Mouse (Mus musculus) gastrocnemius, adult 8-10 months (tissue): ENCODE data around the gene Slc25a22. TPM values are rescaled to one million over a fixed set of nuclear protein-coding genes. Genes with fewer than 3 reads are reported as not detected.

Experiments used
- total RNA-seq, 4 experiments: library from RNA; stranded (reverse); gene quantifications; 2 replicates each; pipeline ENCODE4 v1.2.4; 2022

Slc25a22 gene
- total RNA-seq, 4 experiments from 2014 or later = 14.5 to 19.5 (median 14.7) TPM

Other genes with a start within 250 kb of the Slc25a22 start
- gene Hras, start 243.9 kb downstream of the Slc25a22 start, total RNA-seq = 100 to 1,000 TPM; 112 to 158 (median 132) TPM
- gene Lrrc56, start 243.7 kb downstream of the Slc25a22 start, total RNA-seq = 1 to 10 TPM; 1.4 to 2.5 (median 2.0) TPM
- gene Lmntd2, start 223.8 kb downstream of the Slc25a22 start, total RNA-seq = not detected
- under 1 TPM in 2 of 4 experiments, not detected in 2; 0.38 to 0.56 TPM for gene Rassf7, start 222.0 kb downstream of the Slc25a22 start, total RNA-seq
- 10 to 100 TPM; 16.8 to 25.3 (median 19.4) TPM for gene Phrf1, start 209.1 kb downstream of the Slc25a22 start, total RNA-seq
- under 1 TPM; 0.27 to 0.80 (median 0.50) TPM for gene Irf7, start 171.4 kb downstream of the Slc25a22 start, total RNA-seq
- not detected for gene Cdhr5, start 161.1 kb downstream of the Slc25a22 start, total RNA-seq
- not detected for gene Sct, start 158.8 kb downstream of the Slc25a22 start, total RNA-seq
- gene Drd4, start 145.9 kb downstream of the Slc25a22 start, total RNA-seq = not detected
- 10 to 100 TPM; 10.6 to 15.1 (median 12.7) TPM for gene Deaf1, start 110.2 kb downstream of the Slc25a22 start, total RNA-seq
- gene Tmem80, start 110.2 kb downstream of the Slc25a22 start, total RNA-seq = 10 to 100 TPM in 3 of 4 experiments, 1 to 10 TPM in 1; 9.1 to 11.5 (median 11.3) TPM
- gene Eps8l2, start 99.0 kb downstream of the Slc25a22 start, total RNA-seq = 1 to 10 TPM; 1.3 to 3.4 (median 2.2) TPM
- gene Taldo1, start 45.7 kb downstream of the Slc25a22 start, total RNA-seq = 10 to 100 TPM; 81.4 to 87.7 (median 84.4) TPM
- gene Gatd1, start 23.8 kb downstream of the Slc25a22 start, total RNA-seq = 1 to 10 TPM; 6.5 to 9.8 (median 7.8) TPM
- gene Cend1, start 8.4 kb downstream of the Slc25a22 start, total RNA-seq = under 1 TPM in 2 of 4 experiments, not detected in 2; 0.16 to 0.48 TPM
- gene Pidd1, start 6.1 kb upstream of the Slc25a22 start, total RNA-seq = under 1 TPM; 0.07 to 0.51 (median 0.19) TPM
- gene Rplp2, start 9.5 kb upstream of the Slc25a22 start, total RNA-seq = 100 to 1,000 TPM; 719 to 844 (median 773) TPM
- 100 to 1,000 TPM; 250 to 384 (median 284) TPM for gene Pnpla2, start 17.3 kb upstream of the Slc25a22 start, total RNA-seq
- gene Cracr2b, start 23.2 kb upstream of the Slc25a22 start, total RNA-seq = 10 to 100 TPM in 1 of 4 experiments, 1 to 10 TPM in 3; 3.3 to 11.4 (median 6.9) TPM
- 10 to 100 TPM; 78.2 to 98.0 (median 86.2) TPM for gene Cd151, start 29.5 kb upstream of the Slc25a22 start, total RNA-seq
- gene Polr2l, start 37.2 kb upstream of the Slc25a22 start, total RNA-seq = 10 to 100 TPM; 57.4 to 68.5 (median 63.7) TPM
- 10 to 100 TPM in 2 of 4 experiments, 1 to 10 TPM in 2; 8.1 to 15.1 (median 11.9) TPM for gene Tspan4, start 37.3 kb upstream of the Slc25a22 start, total RNA-seq
- 10 to 100 TPM in 3 of 4 experiments, 1 to 10 TPM in 1; 9.2 to 14.9 (median 13.0) TPM for gene Chid1, start 102.0 kb upstream of the Slc25a22 start, total RNA-seq
- gene Ap2a2, start 124.3 kb upstream of the Slc25a22 start, total RNA-seq = 10 to 100 TPM; 54.7 to 64.8 (median 63.0) TPM
- not detected for gene Muc6, start 217.4 kb upstream of the Slc25a22 start, total RNA-seq